Mouse (Mus musculus): ENCODE results near the gene Ak8. TPM values are rescaled to one million over a fixed set of nuclear protein-coding genes. Genes with fewer than 3 reads are reported as not detected.

The Ak8 gene
- polyA plus RNA-seq, 1 experiment from 2014 or later: 0.52 TPM

GRCm38 (mm10) chr2:28808841-28809240 is 108.9 kb downstream of the Ak8 start:
- Histone ChIP-seq H3K4me1 (ENCODE audit: control insufficient read depth, insufficient read depth, low read length) (no peaks in the 10 kb centered on the region), H3K27ac (replicated peaks; ENCODE audit: low read depth, low read length) (no peak overlapping the region), H3K27me3 (ENCODE audit: control insufficient read depth, insufficient read depth, low read length) (no peaks in the 10 kb centered on the region), H3K4me2 (ENCODE audit: low read depth, severe bottlenecking) (no peak overlapping the region), H3K36me3 (ENCODE audit: control insufficient read depth, insufficient read depth, low read length) (no peaks in the 10 kb centered on the region), H3K9me3 (ENCODE audit: control insufficient read depth, low read length) (no peaks in the 10 kb centered on the region), H3K4me3 (ENCODE audit: low read depth, low read length) (no peak overlapping the region), H3K9ac (ENCODE audit: low read length) (no peak overlapping the region)
- WGBS: 74% methylated on average over 6 of the region's 6 CpGs
- no peak for DNase-seq (ENCODE audit: low spot score)
- ATAC-seq (ENCODE audit: insufficient number of reproducible peaks, low FRiP score, low TSS enrichment, low read depth): no peak

GRCm38 (mm10) chr2:28810260-28811013 is 110.5 kb downstream of the Ak8 start:
- Histone ChIP-seq H3K9me3 (ENCODE audit: control insufficient read depth, low read length) (no peaks in the 10 kb centered on the region), H3K27ac (replicated peaks; ENCODE audit: low read depth, low read length) (no peak overlapping the region), H3K36me3 (ENCODE audit: control insufficient read depth, insufficient read depth, low read length) (no peaks in the 10 kb centered on the region), H3K4me1 (ENCODE audit: control insufficient read depth, insufficient read depth, low read length) (no peaks in the 10 kb centered on the region), H3K4me3 (ENCODE audit: low read depth, low read length) (no peak overlapping the region), H3K27me3 (ENCODE audit: control insufficient read depth, insufficient read depth, low read length) (no peaks in the 10 kb centered on the region), H3K4me2 (ENCODE audit: low read depth, severe bottlenecking) (no peak overlapping the region), H3K9ac (ENCODE audit: low read length) (no peak overlapping the region)
- 55% methylated on average over 5 of the region's 5 CpGs for WGBS
- DNase-seq (ENCODE audit: low spot score) (no peak), ATAC-seq (ENCODE audit: insufficient number of reproducible peaks, low FRiP score, low TSS enrichment, low read depth) (no peak)

GRCm38 (mm10) chr2:28818866-28819265 is 118.9 kb downstream of the Ak8 start:
- Histone ChIP-seq H3K36me3 (ENCODE audit: control insufficient read depth, insufficient read depth, low read length) (no peaks in the 10 kb centered on the region), H3K4me1 (ENCODE audit: control insufficient read depth, insufficient read depth, low read length) (no peaks in the 10 kb centered on the region), H3K27ac (replicated peaks; ENCODE audit: low read depth, low read length) (no peak overlapping the region), H3K4me2 (ENCODE audit: low read depth, severe bottlenecking) (no peak overlapping the region), H3K9me3 (ENCODE audit: control insufficient read depth, low read length) (no peaks in the 10 kb centered on the region), H3K27me3 (ENCODE audit: control insufficient read depth, insufficient read depth, low read length) (no peaks in the 10 kb centered on the region), H3K9ac (ENCODE audit: low read length) (no peak overlapping the region), H3K4me3 (ENCODE audit: low read depth, low read length) (no peak overlapping the region)
- WGBS: 82% methylated on average over 4 of the region's 4 CpGs
- DNase-seq (ENCODE audit: low spot score) (no peak), ATAC-seq (ENCODE audit: insufficient number of reproducible peaks, low FRiP score, low TSS enrichment, low read depth) (no peak)

- Histone ChIP-seq H3K4me2 (ENCODE audit: low read depth, severe bottlenecking) (no peak overlapping the region), H3K27me3 (ENCODE audit: control insufficient read depth, insufficient read depth, low read length) (no peaks in the 10 kb centered on the region), H3K4me3 (ENCODE audit: low read depth, low read length) (no peak overlapping the region), H3K9ac (ENCODE audit: low read length) (no peak overlapping the region), H3K4me1 (ENCODE audit: control insufficient read depth, insufficient read depth, low read length) (no peaks in the 10 kb centered on the region), H3K27ac (replicated peaks; ENCODE audit: low read depth, low read length) (no peak overlapping the region), H3K36me3 (ENCODE audit: control insufficient read depth, insufficient read depth, low read length) (peaks cover 39% of the 10 kb centered on the region), H3K9me3 (ENCODE audit: control insufficient read depth, low read length) (no peaks in the 10 kb centered on the region)
- ATAC-seq (ENCODE audit: insufficient number of reproducible peaks, low FRiP score, low TSS enrichment, low read depth) (no peak), DNase-seq (ENCODE audit: low spot score) (no peak)
- WGBS: 51% methylated on average over 4 of the region's 4 CpGs
Observed at GRCm38 (mm10) chr2:28829265-28829664, 129.3 kb downstream of the Ak8 start.

- no peak overlapping the region for H3K9ac ChIP-seq (ENCODE audit: low read length)
- DNase-seq (ENCODE audit: low spot score): no peak
- peaks cover 6% of the 10 kb centered on the region for H3K4me1 ChIP-seq (ENCODE audit: control insufficient read depth, insufficient read depth, low read length)
- no peak overlapping the region for H3K27ac ChIP-seq (replicated peaks; ENCODE audit: low read depth, low read length)
- H3K4me3 ChIP-seq (ENCODE audit: low read depth, low read length): no peak overlapping the region
- H3K27me3 ChIP-seq (ENCODE audit: control insufficient read depth, insufficient read depth, low read length): no peaks in the 10 kb centered on the region
- no peak overlapping the region for H3K4me2 ChIP-seq (ENCODE audit: low read depth, severe bottlenecking)
- no peak for ATAC-seq (ENCODE audit: insufficient number of reproducible peaks, low FRiP score, low TSS enrichment, low read depth)
- 87% methylated on average over 3 of the region's 3 CpGs for WGBS
- peaks cover 10% of the 10 kb centered on the region; the same call in 1 of the 2 replicates for H3K36me3 ChIP-seq (ENCODE audit: control insufficient read depth, insufficient read depth, low read length)
- no peaks in the 10 kb centered on the region for H3K9me3 ChIP-seq (ENCODE audit: control insufficient read depth, low read length)
Observed at GRCm38 (mm10) chr2:28836181-28836940, 136.4 kb downstream of the Ak8 start.

GRCm38 (mm10) chr2:28839501-28840221 is 139.7 kb downstream of the Ak8 start:
- Histone ChIP-seq H3K4me1 (ENCODE audit: control insufficient read depth, insufficient read depth, low read length) (peaks cover 10% of the 10 kb centered on the region), H3K9ac (ENCODE audit: low read length) (peak overlapping the region; percentile 91), H3K36me3 (ENCODE audit: control insufficient read depth, insufficient read depth, low read length) (no peaks in the 10 kb centered on the region; the same call in 1 of the 2 replicates), H3K9me3 (ENCODE audit: control insufficient read depth, low read length) (no peaks in the 10 kb centered on the region), H3K27ac (replicated peaks; ENCODE audit: low read depth, low read length) (peak overlapping the region; percentile 81; the same call in 1 of the 2 replicates), H3K27me3 (ENCODE audit: control insufficient read depth, insufficient read depth, low read length) (no peaks in the 10 kb centered on the region), H3K4me2 (ENCODE audit: low read depth, severe bottlenecking) (peak overlapping the region; percentile 85), H3K4me3 (ENCODE audit: low read depth, low read length) (peak overlapping the region; percentile 99)
- DNase-seq (ENCODE audit: low spot score): peak; percentile 33
- WGBS: under 1% methylated on average over 42 of the region's 53 CpGs
- peak; percentile 35; the same call in 1 of the 2 replicates for ATAC-seq (ENCODE audit: insufficient number of reproducible peaks, low FRiP score, low TSS enrichment, low read depth)

- Histone ChIP-seq H3K27ac (replicated peaks; ENCODE audit: low read depth, low read length) (peak within 1 kb of the TSS; percentile 81), H3K4me1 (ENCODE audit: control insufficient read depth, insufficient read depth, low read length) (peaks cover 10% of the 10 kb centered on the region), H3K9ac (ENCODE audit: low read length) (peak within 1 kb of the TSS; percentile 91), H3K27me3 (ENCODE audit: control insufficient read depth, insufficient read depth, low read length) (no peaks in the 10 kb centered on the region), H3K36me3 (ENCODE audit: control insufficient read depth, insufficient read depth, low read length) (no peaks in the 10 kb centered on the region; the same call in 1 of the 2 replicates), H3K9me3 (ENCODE audit: control insufficient read depth, low read length) (no peaks in the 10 kb centered on the region), H3K4me3 (ENCODE audit: low read depth, low read length) (peak within 1 kb of the TSS; percentile 99), H3K4me2 (ENCODE audit: low read depth, severe bottlenecking) (peak within 1 kb of the TSS; percentile 85)
- under 1% methylated on average over 63 of the region's 63 CpGs for WGBS
- DNase-seq (ENCODE audit: low spot score) (peak; percentile 98), ATAC-seq (ENCODE audit: insufficient number of reproducible peaks, low FRiP score, low TSS enrichment, low read depth) (peak; percentile 96)
Observed at GRCm38 (mm10) chr2:28840222-28840951, 140.4 kb downstream of the Ak8 start, which contains the start of the genes Gtf3c4 and Ddx31. Gene Gtf3c4, minus strand, starts transcription at chr2:28840360. Gene Ddx31, plus strand, starts transcription at chr2:28840406.

Measured in limb, embryonic 11.5 days (tissue).